Mouse (Mus musculus) hindbrain, embryonic 14.5 days (tissue): ENCODE data around the gene Gramd1b. TPM values are rescaled to one million over a fixed set of nuclear protein-coding genes. Genes with fewer than 3 reads are reported as not detected.
"Not testable (repeated sequence)": the region's sequence is repeated elsewhere in the genome, so short reads cannot be mapped to it uniquely, and the experiment has no call there.

Source experiments
- ATAC-seq: fragments of 200-750 bp; cut with Nextera tagmentation; 2 replicates; pipeline ENCODE4 v1.8.0; 2017; ENCODE audit warnings: moderate number of reproducible peaks, mild to moderate bottlenecking, moderate TSS enrichment, moderate library complexity; ENCODE audit not compliant: low FRiP score
- DNase-seq: peaks from one replicate; pipeline ENCODE4 v3.0.0-alpha.2; 2015; ENCODE audit warnings: low spot score
- H3K27ac ChIP-seq: fragments of 300-500 bp; sonication (generic); 2 replicates; pipeline ENCODE4 v1.5.1; 2014; ENCODE audit warnings: mild to moderate bottlenecking, moderate library complexity
- H3K27me3 ChIP-seq: fragments of 300-500 bp; sonication (generic); 2 replicates; pipeline ENCODE4 v1.6.1; 2014; ENCODE audit warnings: mild to moderate bottlenecking, low read length, mixed read lengths; ENCODE audit not compliant: control insufficient read depth, insufficient read depth
- H3K36me3 ChIP-seq: fragments of 300-500 bp; sonication (generic); replicated peaks from 2 replicates; pipeline ENCODE4 v1.6.1; 2014; ENCODE audit not compliant: control insufficient read depth, insufficient read depth
- H3K4me1 ChIP-seq: fragments of 300-500 bp; sonication (generic); replicated peaks from 2 replicates; pipeline ENCODE4 v1.6.1; 2014; ENCODE audit warnings: antibody characterized with exemption, low read length, mixed read lengths; ENCODE audit not compliant: control insufficient read depth, insufficient read depth
- H3K4me2 ChIP-seq: fragments of 300-500 bp; sonication (generic); replicated peaks from 2 replicates; pipeline ENCODE4 v1.6.1; 2014; ENCODE audit warnings: mild to moderate bottlenecking, moderate library complexity
- H3K4me3 ChIP-seq: fragments of 300-500 bp; sonication (generic); replicated peaks from 2 replicates; pipeline ENCODE4 v1.5.1; 2014; ENCODE audit warnings: mild to moderate bottlenecking, low read length
- H3K9ac ChIP-seq: fragments of 300-500 bp; sonication (generic); 2 replicates; pipeline ENCODE4 v1.6.1; 2014
- H3K9me3 ChIP-seq: fragments of 300-500 bp; sonication (generic); 2 replicates; pipeline ENCODE4 v1.6.1; 2016; ENCODE audit warnings: low read length; ENCODE audit not compliant: control insufficient read depth
- WGBS: fragments of 180-500 bp; shearing (Covaris S2); extraction: QIAGEN DNeasy Blood & Tissue Kit; methylation state at CpG from one replicate; pipeline ENCODE4 v1.1.7; 2014; 5-methylcytosine and 5-hydroxymethylcytosine counted together
- polyA plus RNA-seq: library from polyadenylated mRNA; unstranded; fragments of >200 nt; fragmentation: Nextera tagmentation; extraction: Ambion mirVana; gene quantifications from 2 replicates; pipeline ENCODE4 v1.2.1, GENCODE M21; 2014

Gramd1b gene
- polyA plus RNA-seq, 1 experiment from 2014 or later: 15.1 TPM

DNA sequence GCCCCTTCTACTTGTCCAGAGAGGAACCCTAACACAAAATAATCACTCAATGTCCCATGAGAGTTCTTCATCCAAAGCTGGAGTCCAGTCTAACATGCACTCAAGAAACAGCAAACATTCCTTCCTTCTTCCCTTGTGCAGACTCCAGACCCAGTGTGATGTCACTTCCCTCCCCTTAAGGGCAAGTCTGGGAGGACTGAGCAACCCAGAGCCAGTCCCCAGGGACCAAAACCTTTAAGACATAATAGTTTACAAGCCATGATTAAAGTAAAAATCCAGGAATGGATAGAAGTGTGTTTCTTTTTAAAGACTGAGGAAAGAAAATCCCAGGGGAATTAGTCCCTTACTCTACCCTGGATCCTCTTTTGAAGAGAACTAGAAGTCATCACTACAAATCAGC, 30.5 kb downstream of the Gramd1b start:
- Histone ChIP-seq H3K27ac (no peak overlapping the region), H3K9ac (no peak overlapping the region)
- ATAC-seq: no peak

DNA sequence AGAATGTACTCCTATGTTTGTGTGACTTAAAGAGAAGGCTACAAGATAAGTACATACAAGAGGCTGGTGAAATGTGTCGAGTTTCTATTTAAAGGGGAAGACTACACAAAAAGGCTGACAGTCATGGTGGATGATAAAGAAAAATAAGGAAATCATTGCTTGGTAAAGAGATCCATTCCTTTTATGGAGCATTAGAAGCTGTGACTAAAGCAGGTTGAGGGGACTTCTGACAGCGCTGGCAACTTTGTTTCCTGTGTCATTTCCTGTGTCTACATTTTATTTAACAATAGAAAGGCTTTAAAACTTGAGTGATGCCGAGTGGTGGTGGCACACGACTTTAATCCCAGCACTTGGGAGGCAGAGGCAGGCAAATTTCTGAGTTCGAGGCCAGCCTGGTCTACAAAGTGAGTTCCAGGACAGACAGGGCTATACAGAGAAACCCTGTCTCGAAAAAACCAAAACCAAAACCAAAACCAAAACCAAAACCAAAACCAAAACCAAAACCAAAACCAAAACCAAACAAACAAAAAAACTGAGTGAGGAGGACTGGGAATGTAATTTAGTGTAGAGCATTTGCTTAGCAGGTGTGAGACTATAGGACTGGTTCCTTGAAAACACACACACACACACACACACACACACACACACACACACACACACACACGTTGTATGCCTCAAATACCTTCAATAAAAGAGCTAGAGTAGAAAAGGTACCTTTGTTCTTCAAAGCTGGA, 48.7 kb downstream of the Gramd1b start:
- H3K4me3 ChIP-seq, H3K9ac ChIP-seq, DNase-seq, H3K4me1 ChIP-seq, H3K36me3 ChIP-seq, H3K27me3 ChIP-seq, H3K27ac ChIP-seq, H3K4me2 ChIP-seq, H3K9me3 ChIP-seq, ATAC-seq: not testable (repeated sequence)
- 74% methylated on average over 7 of the region's 7 CpGs for WGBS

More for the DNA sequence above, 30.5 kb downstream of the Gramd1b start:
- Histone ChIP-seq H3K4me3 (no peak overlapping the region), H3K9me3 (no peaks in the 10 kb centered on the region), H3K27me3 (no peaks in the 10 kb centered on the region), H3K4me1 (no peaks in the 10 kb centered on the region), H3K36me3 (no peaks in the 10 kb centered on the region), H3K4me2 (no peak overlapping the region)
- no peak for DNase-seq

DNA sequence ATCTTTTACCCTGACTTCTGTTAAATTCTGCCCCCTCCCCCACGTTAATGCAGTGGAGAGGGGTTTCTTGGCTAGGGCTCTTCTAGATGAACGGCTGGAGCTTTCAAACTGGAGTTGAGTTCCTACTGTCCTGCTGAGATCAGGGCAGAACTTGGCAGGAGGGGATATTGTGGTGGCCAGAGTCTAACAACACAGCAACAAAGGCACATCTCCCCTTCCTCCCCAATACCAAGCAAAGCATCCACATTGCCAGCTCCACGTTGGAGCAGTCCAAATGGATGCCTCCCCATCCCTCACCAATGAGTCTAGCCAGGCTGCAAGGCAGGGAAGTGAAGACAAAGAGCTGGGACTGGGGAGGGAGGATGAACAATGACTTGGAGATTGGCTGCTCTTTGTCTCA, 49.9 kb downstream of the Gramd1b start:
- Histone ChIP-seq H3K27ac (no peak overlapping the region), H3K9me3 (no peaks in the 10 kb centered on the region), H3K9ac (no peak overlapping the region), H3K36me3 (no peaks in the 10 kb centered on the region), H3K4me2 (no peak overlapping the region), H3K27me3 (no peaks in the 10 kb centered on the region), H3K4me3 (no peak overlapping the region), H3K4me1 (no peaks in the 10 kb centered on the region)
- ATAC-seq (no peak), DNase-seq (no peak)
- WGBS: 48% methylated on average over 3 of the region's 3 CpGs

DNA sequence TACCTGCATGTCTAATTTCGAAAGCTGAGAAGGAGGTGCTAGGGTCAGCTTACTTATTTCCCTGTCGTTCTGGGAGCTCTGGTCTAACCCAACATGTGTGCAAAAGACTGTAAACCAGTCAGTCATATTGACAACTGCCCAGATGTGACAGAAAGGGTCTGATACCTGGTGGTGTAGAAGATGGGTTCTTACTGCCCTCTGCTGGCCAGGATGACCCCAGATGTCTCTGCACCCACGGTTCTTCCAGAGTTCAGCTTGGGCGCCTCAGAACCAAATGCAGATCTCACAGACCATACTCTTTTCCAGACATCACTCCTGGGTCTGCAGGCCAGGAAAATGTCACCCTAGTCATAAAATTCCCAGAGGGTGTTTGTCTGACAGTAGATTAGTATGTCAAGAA, 51.9 kb downstream of the Gramd1b start:
- Histone ChIP-seq H3K36me3 (no peaks in the 10 kb centered on the region), H3K9ac (no peak overlapping the region), H3K27me3 (no peaks in the 10 kb centered on the region), H3K4me3 (no peak overlapping the region), H3K4me1 (no peaks in the 10 kb centered on the region), H3K4me2 (no peak overlapping the region), H3K27ac (no peak overlapping the region), H3K9me3 (no peaks in the 10 kb centered on the region)
- ATAC-seq (no peak), DNase-seq (no peak)
- WGBS: 60% methylated on average over 4 of the region's 4 CpGs

DNA sequence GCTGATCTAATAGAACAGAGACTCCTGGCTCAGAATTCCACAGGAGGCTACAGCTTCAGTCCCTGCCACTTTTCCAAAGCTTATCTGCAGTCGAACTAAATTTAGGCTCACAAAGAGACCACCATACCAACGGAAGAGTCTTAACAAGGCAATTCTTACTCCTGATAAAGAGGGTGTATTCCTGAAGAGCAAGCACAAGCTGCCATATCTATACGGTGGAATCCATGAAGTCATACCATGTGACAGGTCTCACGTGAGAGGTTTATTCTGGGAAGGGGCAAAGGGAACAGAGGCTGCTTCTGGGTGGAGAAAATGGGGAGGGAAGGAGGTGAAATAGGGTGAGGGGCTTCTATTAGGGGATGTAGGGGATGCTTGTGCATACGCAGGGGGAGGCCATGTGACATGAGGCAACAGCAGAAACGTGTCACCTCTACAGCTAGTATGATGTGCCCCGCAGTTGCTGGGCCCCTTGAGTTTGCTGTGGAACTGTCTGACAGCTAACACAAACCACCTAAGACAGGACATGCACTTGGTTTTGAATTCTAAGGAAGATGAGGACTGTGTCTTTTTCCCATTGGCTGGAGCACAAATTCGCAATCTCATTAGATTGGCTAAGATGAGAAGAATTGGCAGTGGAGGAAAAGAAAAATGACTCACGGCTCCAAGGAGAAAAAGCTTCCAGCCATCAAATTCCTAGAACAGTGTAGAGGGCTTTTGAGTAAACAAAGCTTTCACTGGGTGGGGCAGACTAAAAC, 52.9 kb downstream of the Gramd1b start:
- Histone ChIP-seq H3K4me3 (no peak overlapping the region), H3K36me3 (no peaks in the 10 kb centered on the region), H3K9me3 (no peaks in the 10 kb centered on the region), H3K4me2 (no peak overlapping the region), H3K27ac (no peak overlapping the region), H3K9ac (no peak overlapping the region), H3K27me3 (no peaks in the 10 kb centered on the region), H3K4me1 (no peaks in the 10 kb centered on the region)
- WGBS: 88% methylated on average over 9 of the region's 9 CpGs
- DNase-seq: no peak
- ATAC-seq: no peak

DNA sequence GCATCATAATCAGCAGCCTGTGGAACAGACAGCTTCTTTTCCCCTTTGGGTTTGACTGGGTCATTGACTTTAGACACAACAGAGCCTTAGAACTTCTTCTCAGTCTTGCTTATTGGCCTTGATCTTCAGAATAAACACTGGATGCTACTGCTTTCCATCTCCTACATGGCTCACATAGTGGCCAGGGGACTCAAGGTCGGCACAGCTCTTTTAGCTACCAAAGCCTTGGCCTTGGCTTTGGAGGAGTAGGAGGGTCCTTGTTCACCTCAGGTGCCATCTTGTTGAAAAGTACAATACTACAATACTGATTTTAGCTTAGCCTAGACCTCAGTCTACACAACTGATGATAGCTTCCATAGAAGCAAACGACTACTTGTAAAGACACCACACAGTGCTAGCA, 53.6 kb downstream of the Gramd1b start:
- WGBS: 87% methylated on average over 2 of the region's 2 CpGs

DNA sequence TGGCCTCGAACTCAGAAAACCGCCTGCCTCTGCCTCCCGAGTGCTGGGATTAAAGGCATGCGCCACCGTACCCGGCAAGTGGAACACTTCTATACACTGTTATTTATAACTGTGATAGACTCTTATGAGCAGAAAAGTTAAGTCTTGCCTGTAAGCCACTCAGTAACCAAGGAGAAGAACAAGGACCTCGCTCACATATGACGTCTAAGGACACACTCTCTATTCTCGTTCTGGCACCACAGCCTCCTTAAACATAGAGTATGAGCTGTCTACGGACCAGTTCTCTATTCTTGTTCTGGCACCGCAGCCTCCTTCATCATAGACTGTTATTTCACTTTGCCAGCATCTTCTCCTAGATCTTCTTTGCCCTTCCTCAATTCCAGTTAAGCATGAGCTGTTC, 55.1 kb downstream of the Gramd1b start:
- Histone ChIP-seq H3K4me1 (no peaks in the 10 kb centered on the region), H3K36me3 (no peaks in the 10 kb centered on the region), H3K4me2 (no peak overlapping the region), H3K27ac (no peak overlapping the region), H3K4me3 (no peak overlapping the region), H3K27me3 (no peaks in the 10 kb centered on the region), H3K9ac (no peak overlapping the region), H3K9me3 (no peaks in the 10 kb centered on the region)
- 86% methylated on average over 11 of the region's 11 CpGs for WGBS
- DNase-seq: no peak
- ATAC-seq: no peak

More for the DNA sequence above, 53.6 kb downstream of the Gramd1b start:
- no peaks in the 10 kb centered on the region for H3K27me3 ChIP-seq
- H3K27ac ChIP-seq: no peak overlapping the region
- no peaks in the 10 kb centered on the region for H3K36me3 ChIP-seq
- H3K4me2 ChIP-seq: no peak overlapping the region
- H3K4me3 ChIP-seq: no peak overlapping the region
- no peak overlapping the region for H3K9ac ChIP-seq
- ATAC-seq (no peak), DNase-seq (no peak)
- no peaks in the 10 kb centered on the region for H3K4me1 ChIP-seq
- no peaks in the 10 kb centered on the region for H3K9me3 ChIP-seq

DNA sequence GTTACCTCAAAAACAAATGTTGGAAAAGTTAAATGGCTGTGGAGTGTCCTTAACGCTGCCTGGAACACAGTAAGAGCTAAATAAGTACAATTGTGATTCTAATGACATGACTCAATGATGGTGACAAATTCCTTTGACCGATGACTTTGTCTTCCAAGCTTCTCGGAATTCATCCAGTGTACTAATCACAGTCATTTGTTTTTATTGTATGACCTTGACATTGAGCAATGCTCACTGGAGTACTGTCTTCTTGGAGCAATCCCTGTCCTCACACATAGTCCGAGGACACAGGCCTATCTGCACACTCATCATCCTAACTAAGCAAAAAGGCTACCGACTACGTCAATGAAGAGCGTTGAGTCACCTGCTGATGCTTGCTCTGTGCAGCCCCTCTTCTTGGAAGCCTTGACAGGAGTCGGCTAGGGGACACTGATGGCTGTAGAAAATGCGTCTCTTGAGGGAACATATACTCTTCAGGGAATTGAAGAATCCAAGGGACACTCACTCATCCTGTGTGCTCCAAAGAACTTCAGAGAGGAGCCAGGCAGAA, 58.1 kb downstream of the Gramd1b start:
- H3K9ac ChIP-seq: no peak overlapping the region
- WGBS: 86% methylated on average over 9 of the region's 9 CpGs
- no peak overlapping the region for H3K27ac ChIP-seq
- no peak overlapping the region for H3K4me2 ChIP-seq
- H3K4me3 ChIP-seq: no peak overlapping the region
- H3K9me3 ChIP-seq: no peaks in the 10 kb centered on the region
- H3K27me3 ChIP-seq: no peaks in the 10 kb centered on the region
- H3K36me3 ChIP-seq: no peaks in the 10 kb centered on the region
- DNase-seq (no peak), ATAC-seq (no peak)
- H3K4me1 ChIP-seq: peaks cover 5% of the 10 kb centered on the region; the same call in 1 of the 2 replicates

DNA sequence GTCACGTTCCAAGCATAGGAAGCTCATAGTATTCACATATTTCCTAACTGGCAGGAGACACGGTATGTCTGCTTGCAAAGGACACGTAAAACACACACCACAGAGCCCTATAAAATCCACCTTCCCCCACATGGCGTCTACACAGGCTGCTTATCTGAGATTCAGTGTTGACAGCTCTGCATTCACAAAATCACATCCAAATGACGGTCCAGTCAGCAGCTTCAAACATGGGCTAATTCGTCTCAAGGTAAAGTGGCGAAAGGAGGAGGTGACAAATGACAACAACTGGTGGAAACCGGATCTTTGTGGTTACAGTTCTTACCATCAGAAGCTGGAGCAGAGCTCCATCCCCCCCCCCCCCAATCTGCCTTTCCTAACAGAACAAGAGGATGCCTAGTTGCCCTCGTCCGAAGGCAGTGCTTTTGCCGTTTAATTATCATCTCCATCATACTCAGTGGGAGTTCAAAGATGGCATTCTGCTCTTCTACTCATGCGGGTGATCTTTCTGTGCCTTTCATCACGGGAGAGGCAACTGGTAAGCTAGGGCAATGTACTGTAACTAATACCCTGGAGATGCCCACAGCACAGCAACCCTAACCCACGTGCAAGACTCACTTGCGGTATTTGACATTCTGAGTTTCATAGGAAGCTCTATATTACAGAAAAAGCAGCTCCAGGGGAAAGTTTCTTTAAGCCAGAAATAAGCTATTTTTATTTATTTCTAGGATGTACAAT, 61.6 kb downstream of the Gramd1b start:
- DNase-seq (no peak), ATAC-seq (no peak)
- H3K27me3 ChIP-seq: no peaks in the 10 kb centered on the region
- no peak overlapping the region for H3K9ac ChIP-seq
- H3K4me2 ChIP-seq: no peak overlapping the region
- WGBS: 56% methylated on average over 15 of the region's 15 CpGs
- no peaks in the 10 kb centered on the region for H3K36me3 ChIP-seq
- no peak overlapping the region for H3K4me3 ChIP-seq
- peaks cover 5% of the 10 kb centered on the region; the same call in 1 of the 2 replicates for H3K4me1 ChIP-seq
- H3K9me3 ChIP-seq: no peaks in the 10 kb centered on the region
- no peak overlapping the region for H3K27ac ChIP-seq
